Mouse (Mus musculus): Measurements from ENCODE around the gene 2300009A05Rik. TPM values are rescaled to one million over a fixed set of nuclear protein-coding genes. Genes with fewer than 3 reads are reported as not detected.

Gene 2300009A05Rik
- polyA plus RNA-seq, 1 experiment from 2014 or later = 88.7 TPM

DNA sequence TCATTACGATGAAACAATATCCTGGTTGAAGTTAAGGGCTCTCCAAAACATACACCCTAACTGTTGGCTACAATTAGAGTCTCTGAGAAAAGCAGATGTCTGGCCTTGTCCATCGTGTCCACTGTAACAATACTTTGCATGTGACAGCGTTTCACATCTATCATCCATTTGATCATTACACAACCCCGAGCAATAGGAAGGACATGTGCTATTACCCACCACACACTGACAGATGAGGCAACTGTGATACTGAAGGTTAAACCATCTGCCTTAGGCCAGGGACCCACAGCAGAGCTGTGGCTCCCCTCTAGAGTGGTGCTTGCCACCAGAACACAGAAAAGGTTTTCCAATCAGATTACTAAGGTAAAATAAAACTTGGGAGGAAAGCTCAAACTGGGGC, 42.3 kb downstream of the 2300009A05Rik start:
- Histone ChIP-seq H3K27ac (ENCODE audit: low read depth, low read length) (no peak overlapping the region), H3K9me3 (ENCODE audit: control insufficient read depth, low read length) (no peaks in the 10 kb centered on the region), H3K9ac (replicated peaks; ENCODE audit: low read depth, low read length) (no peak overlapping the region), H3K36me3 (ENCODE audit: control insufficient read depth, insufficient read depth, low read length) (no peaks in the 10 kb centered on the region), H3K27me3 (ENCODE audit: control insufficient read depth, insufficient read depth, low read length) (no peaks in the 10 kb centered on the region), H3K4me1 (ENCODE audit: control insufficient read depth, insufficient read depth, low read length) (no peaks in the 10 kb centered on the region), H3K4me2 (ENCODE audit: low read depth, low read length) (no peak overlapping the region), H3K4me3 (ENCODE audit: low read depth, low read length) (no peak overlapping the region)
- WGBS = 64% methylated on average over 4 of the region's 4 CpGs
- no peak for ATAC-seq (ENCODE audit: low read depth)

DNA sequence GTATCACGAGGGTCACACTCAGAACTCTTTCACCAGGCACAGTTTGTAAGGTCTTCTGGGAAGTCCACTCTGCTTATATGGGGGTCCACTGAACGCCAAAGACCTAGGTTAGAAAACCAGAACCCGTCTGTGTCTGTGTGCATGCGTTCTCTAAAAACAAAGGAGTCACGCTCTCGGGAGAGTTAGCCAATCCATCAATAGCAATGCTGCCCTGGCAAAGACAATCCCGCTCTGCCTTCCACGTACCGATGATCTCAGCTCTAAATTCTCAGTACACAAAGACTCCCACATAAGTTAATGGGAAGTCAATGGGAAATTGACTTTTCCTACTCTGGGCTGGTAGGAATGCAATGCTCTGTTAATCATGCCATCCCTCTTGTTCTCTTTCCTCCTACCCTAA, 42.8 kb downstream of the 2300009A05Rik start:
- Histone ChIP-seq H3K27me3 (ENCODE audit: control insufficient read depth, insufficient read depth, low read length) (no peaks in the 10 kb centered on the region), H3K27ac (ENCODE audit: low read depth, low read length) (no peak overlapping the region), H3K36me3 (ENCODE audit: control insufficient read depth, insufficient read depth, low read length) (no peaks in the 10 kb centered on the region), H3K4me2 (ENCODE audit: low read depth, low read length) (no peak overlapping the region), H3K9me3 (ENCODE audit: control insufficient read depth, low read length) (no peaks in the 10 kb centered on the region), H3K4me1 (ENCODE audit: control insufficient read depth, insufficient read depth, low read length) (no peaks in the 10 kb centered on the region), H3K9ac (replicated peaks; ENCODE audit: low read depth, low read length) (no peak overlapping the region), H3K4me3 (ENCODE audit: low read depth, low read length) (no peak overlapping the region)
- WGBS = 55% methylated on average over 9 of the region's 9 CpGs
- ATAC-seq (ENCODE audit: low read depth) = no peak

DNA sequence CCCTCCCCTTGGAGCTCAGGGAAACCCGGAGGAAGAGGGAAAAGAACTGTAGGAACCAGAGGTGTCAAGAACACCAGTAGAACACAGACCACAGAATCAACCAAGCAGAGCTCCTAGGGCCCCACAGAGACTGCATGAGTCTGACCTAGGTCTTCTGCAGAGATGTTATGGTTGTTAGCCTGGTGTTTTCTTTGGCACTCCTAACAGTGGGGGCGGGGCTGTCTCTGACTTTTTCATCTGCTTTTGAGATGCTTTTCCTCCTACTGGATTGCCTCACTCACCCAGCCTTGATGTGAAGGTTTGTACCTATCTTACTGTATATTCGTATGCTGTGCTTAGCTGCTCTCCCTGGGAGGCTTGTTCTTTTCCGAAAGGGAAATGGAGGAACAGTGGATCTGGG, 44.9 kb downstream of the 2300009A05Rik start:
- Histone ChIP-seq H3K4me2 (ENCODE audit: low read depth, low read length) (no peak overlapping the region), H3K27ac (ENCODE audit: low read depth, low read length) (no peak overlapping the region), H3K36me3 (ENCODE audit: control insufficient read depth, insufficient read depth, low read length) (no peaks in the 10 kb centered on the region), H3K27me3 (ENCODE audit: control insufficient read depth, insufficient read depth, low read length) (no peaks in the 10 kb centered on the region), H3K4me3 (ENCODE audit: low read depth, low read length) (no peak overlapping the region), H3K9me3 (ENCODE audit: control insufficient read depth, low read length) (no peaks in the 10 kb centered on the region), H3K9ac (replicated peaks; ENCODE audit: low read depth, low read length) (no peak overlapping the region), H3K4me1 (ENCODE audit: control insufficient read depth, insufficient read depth, low read length) (no peaks in the 10 kb centered on the region)
- 90% methylated on average over 4 of the region's 4 CpGs for WGBS
- no peak for ATAC-seq (ENCODE audit: low read depth)

DNA sequence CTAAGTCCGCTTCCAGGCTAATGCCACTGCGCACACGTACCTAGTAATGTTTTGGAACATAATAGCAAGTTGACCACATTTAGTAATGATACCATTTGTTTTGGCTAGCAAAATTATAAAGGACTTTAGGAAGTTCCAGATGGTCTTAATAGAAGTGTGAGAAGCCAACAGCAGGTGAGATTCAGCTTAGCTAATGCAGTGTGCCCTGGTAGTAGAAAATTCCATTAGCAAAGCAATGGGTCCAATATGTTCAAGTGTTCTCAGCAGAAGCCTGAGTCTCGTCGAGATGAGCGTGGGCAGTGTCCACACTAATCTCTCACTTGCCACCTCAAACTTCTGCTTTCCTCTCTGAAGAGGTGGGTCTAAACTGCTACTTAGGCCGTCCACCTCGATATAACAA, 49.0 kb downstream of the 2300009A05Rik start:
- H3K9ac ChIP-seq (replicated peaks; ENCODE audit: low read depth, low read length) = no peak overlapping the region
- H3K36me3 ChIP-seq (ENCODE audit: control insufficient read depth, insufficient read depth, low read length) = no peaks in the 10 kb centered on the region
- H3K4me2 ChIP-seq (ENCODE audit: low read depth, low read length) = no peak overlapping the region
- H3K4me1 ChIP-seq (ENCODE audit: control insufficient read depth, insufficient read depth, low read length) = peaks cover 13% of the 10 kb centered on the region; the same call in 1 of the 2 replicates
- H3K27ac ChIP-seq (ENCODE audit: low read depth, low read length) = no peak overlapping the region
- no peaks in the 10 kb centered on the region for H3K9me3 ChIP-seq (ENCODE audit: control insufficient read depth, low read length)
- no peak overlapping the region for H3K4me3 ChIP-seq (ENCODE audit: low read depth, low read length)
- ATAC-seq (ENCODE audit: low read depth) = no peak
- 93% methylated on average over 8 of the region's 8 CpGs for WGBS
- no peaks in the 10 kb centered on the region for H3K27me3 ChIP-seq (ENCODE audit: control insufficient read depth, insufficient read depth, low read length)

DNA sequence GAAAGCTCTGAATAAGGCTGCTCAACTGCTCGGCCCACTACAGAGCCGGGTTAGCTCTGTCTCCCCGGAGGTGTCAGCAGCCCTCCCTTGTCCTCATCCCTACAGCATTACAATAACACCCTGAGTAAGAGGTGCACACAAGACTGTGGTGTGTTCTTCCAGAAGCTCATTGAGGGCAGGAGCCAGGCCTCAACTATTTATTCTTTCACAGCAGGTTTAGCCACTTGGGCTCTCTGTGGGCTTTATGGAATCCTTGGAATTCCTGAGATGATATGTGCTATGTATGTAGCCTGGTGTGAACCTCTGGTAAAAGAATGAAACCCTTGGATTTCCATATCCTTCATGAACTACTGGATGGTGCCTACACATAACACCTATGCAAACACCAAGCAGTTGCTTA, 49.8 kb downstream of the 2300009A05Rik start:
- H3K9ac ChIP-seq (replicated peaks; ENCODE audit: low read depth, low read length) = no peak overlapping the region
- H3K4me2 ChIP-seq (ENCODE audit: low read depth, low read length) = no peak overlapping the region
- H3K4me1 ChIP-seq (ENCODE audit: control insufficient read depth, insufficient read depth, low read length) = peaks cover 14% of the 10 kb centered on the region; the same call in 1 of the 2 replicates
- 89% methylated on average over 3 of the region's 3 CpGs for WGBS
- no peak for ATAC-seq (ENCODE audit: low read depth)
- no peak overlapping the region for H3K4me3 ChIP-seq (ENCODE audit: low read depth, low read length)
- H3K36me3 ChIP-seq (ENCODE audit: control insufficient read depth, insufficient read depth, low read length) = no peaks in the 10 kb centered on the region
- no peaks in the 10 kb centered on the region for H3K27me3 ChIP-seq (ENCODE audit: control insufficient read depth, insufficient read depth, low read length)
- H3K27ac ChIP-seq (ENCODE audit: low read depth, low read length) = no peak overlapping the region
- H3K9me3 ChIP-seq (ENCODE audit: control insufficient read depth, low read length) = no peaks in the 10 kb centered on the region

DNA sequence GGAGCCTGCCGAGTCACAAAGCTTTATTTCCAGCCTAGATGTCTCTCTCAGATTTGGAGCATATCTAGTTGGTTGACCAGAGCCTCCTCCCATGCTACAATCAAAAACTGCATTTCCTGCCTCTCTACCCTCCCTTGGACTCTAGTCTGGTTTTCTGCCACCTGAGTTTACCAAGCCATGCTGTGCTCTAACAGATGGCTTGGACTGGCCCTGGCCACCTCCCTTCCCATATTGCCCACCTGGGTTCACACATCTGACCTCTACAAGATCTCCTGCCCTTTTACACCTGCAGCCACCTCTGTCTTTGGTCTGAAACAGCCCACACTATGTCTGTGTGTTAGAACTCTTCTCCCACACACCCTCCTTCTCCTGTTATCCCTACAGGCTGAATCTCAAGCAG, 50.9 kb downstream of the 2300009A05Rik start:
- H3K9me3 ChIP-seq (ENCODE audit: control insufficient read depth, low read length) = no peaks in the 10 kb centered on the region
- no peak for ATAC-seq (ENCODE audit: low read depth)
- 73% methylated on average over 1 of the region's 1 CpGs for WGBS

DNA sequence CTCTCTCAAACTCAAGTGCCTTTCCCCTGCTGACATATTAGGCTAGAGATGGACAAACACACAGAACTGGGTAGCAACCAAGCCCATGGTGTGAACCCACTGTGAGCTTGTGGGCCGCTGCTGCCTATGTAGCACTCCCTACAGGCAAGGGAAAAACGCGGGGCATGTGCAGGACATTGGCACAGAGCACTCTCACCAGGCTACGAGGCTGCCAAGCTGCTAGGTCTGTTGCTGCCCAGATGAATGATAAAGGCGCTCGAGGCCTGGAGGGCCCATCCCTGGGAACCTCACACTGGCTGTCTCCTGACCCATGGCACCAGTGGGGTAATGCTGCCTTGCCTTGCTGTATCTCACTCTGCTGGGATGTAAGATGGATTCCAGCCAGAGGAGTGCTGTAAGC, 53.0 kb downstream of the 2300009A05Rik start:
- 64% methylated on average over 6 of the region's 6 CpGs for WGBS
- H3K27ac ChIP-seq (ENCODE audit: low read depth, low read length) = no peak overlapping the region

More for the DNA sequence above, 50.9 kb downstream of the 2300009A05Rik start:
- Histone ChIP-seq H3K4me2 (ENCODE audit: low read depth, low read length) (no peak overlapping the region), H3K27ac (ENCODE audit: low read depth, low read length) (no peak overlapping the region), H3K9ac (replicated peaks; ENCODE audit: low read depth, low read length) (no peak overlapping the region), H3K27me3 (ENCODE audit: control insufficient read depth, insufficient read depth, low read length) (no peaks in the 10 kb centered on the region), H3K4me3 (ENCODE audit: low read depth, low read length) (no peak overlapping the region), H3K4me1 (ENCODE audit: control insufficient read depth, insufficient read depth, low read length) (peaks cover 14% of the 10 kb centered on the region; the same call in 1 of the 2 replicates), H3K36me3 (ENCODE audit: control insufficient read depth, insufficient read depth, low read length) (no peaks in the 10 kb centered on the region)

More for the DNA sequence above, 53.0 kb downstream of the 2300009A05Rik start:
- ATAC-seq (ENCODE audit: low read depth) = no peak
- no peaks in the 10 kb centered on the region for H3K27me3 ChIP-seq (ENCODE audit: control insufficient read depth, insufficient read depth, low read length)
- H3K4me1 ChIP-seq (ENCODE audit: control insufficient read depth, insufficient read depth, low read length) = peaks cover 14% of the 10 kb centered on the region; the same call in 1 of the 2 replicates
- H3K36me3 ChIP-seq (ENCODE audit: control insufficient read depth, insufficient read depth, low read length) = no peaks in the 10 kb centered on the region
- no peak overlapping the region for H3K4me3 ChIP-seq (ENCODE audit: low read depth, low read length)
- no peak overlapping the region for H3K9ac ChIP-seq (replicated peaks; ENCODE audit: low read depth, low read length)
- no peak overlapping the region for H3K4me2 ChIP-seq (ENCODE audit: low read depth, low read length)
- no peaks in the 10 kb centered on the region for H3K9me3 ChIP-seq (ENCODE audit: control insufficient read depth, low read length)

Other genes with a start within 250 kb of the 2300009A05Rik start
- 35.1 and 36.9 TPM in 2 replicates for gene Map2k5, start 21.3 kb downstream of the 2300009A05Rik start, polyA plus RNA-seq (2014; fragmentation: Nextera tagmentation; extraction: Ambion mirVana)
- 0.16 and 0.28 TPM in 2 replicates for gene Iqch, start 203.2 kb upstream of the 2300009A05Rik start, polyA plus RNA-seq (2014; fragmentation: Nextera tagmentation; extraction: Ambion mirVana)
- 51.6 and 65.0 TPM in 2 replicates for gene Aagab, start 203.4 kb upstream of the 2300009A05Rik start, polyA plus RNA-seq (2014; fragmentation: Nextera tagmentation; extraction: Ambion mirVana)